Mouse (Mus musculus): Measurements from ENCODE around the gene Dnah6. TPM values are rescaled to one million over a fixed set of nuclear protein-coding genes. Genes with fewer than 3 reads are reported as not detected.

Gene Dnah6
- 0.33 and 0.54 TPM in 2 replicates for polyA plus RNA-seq (2021; fragmentation: Nextera tagmentation)
- long read RNA-seq, experiment 1, partial matches to known transcripts: 1 of 1 reads
- long read RNA-seq, experiment 1, other reads (novel, unspliced or antisense): 0 of 1 reads
- long read RNA-seq, experiment 2: 0 reads

GRCm38 (mm10) chr6:73221189-73221957 is at the start of gene Dnah6:
Dnah6 (minus strand) TSS chr6:73221651.

GRCm38 (mm10) chr6:73248237-73249048 is 27.0 kb upstream of the Dnah6 start, which contains the start of gene Suclg1:
Suclg1 (plus strand) TSS chr6:73248382.

Other genes with a start within 250 kb of the Dnah6 start
- gene Suclg1, start 26.7 kb upstream of the Dnah6 start, polyA plus RNA-seq (2021; fragmentation: Nextera tagmentation): 208 and 221 TPM in 2 replicates
- gene 4931417E11Rik, start 248.0 kb upstream of the Dnah6 start, polyA plus RNA-seq (2021; fragmentation: Nextera tagmentation): not detected in 2 replicates